Mouse (Mus musculus) cerebellum, postnatal 4 days (tissue): Measurements from ENCODE around the gene St8sia1.
A peak's percentile ranks its signal among the peaks of the same experiment; 100 is the strongest.

Source experiments
- DNase-seq, 2 experiments: peaks; one replicate each; pipeline ENCODE4 v3.0.0; 2022; ENCODE audit warnings: low spot score in 2 of 2, mixed read lengths in 1 of 2

Gene St8sia1

GRCm38 (mm10) chr6:142945461-142945860, 18.8 kb downstream of the St8sia1 start:
- DNase-seq, result no peak

GRCm38 (mm10) chr6:142944470-142944869, 19.8 kb downstream of the St8sia1 start:
- DNase-seq, result no peak

GRCm38 (mm10) chr6:142943419-142943818, 20.8 kb downstream of the St8sia1 start:
- no peak for DNase-seq

GRCm38 (mm10) chr6:142941596-142942381, 22.5 kb downstream of the St8sia1 start:
- DNase-seq, result no peak

GRCm38 (mm10) chr6:142941078-142941477, 23.2 kb downstream of the St8sia1 start:
- peak in 1 of 2 experiments; percentile 18 for DNase-seq

GRCm38 (mm10) chr6:142938549-142939345, 25.5 kb downstream of the St8sia1 start:
- peak in 1 of 2 experiments; percentile 60 for DNase-seq

GRCm38 (mm10) chr6:142938074-142938473, 26.2 kb downstream of the St8sia1 start:
- DNase-seq, result no peak

GRCm38 (mm10) chr6:142932582-142932981, 31.7 kb downstream of the St8sia1 start:
- no peak for DNase-seq

GRCm38 (mm10) chr6:142932144-142932543, 32.1 kb downstream of the St8sia1 start:
- no peak for DNase-seq

- DNase-seq, result no peak
Measured at GRCm38 (mm10) chr6:142928551-142929309, 35.5 kb downstream of the St8sia1 start.

GRCm38 (mm10) chr6:142926901-142927605, 37.2 kb downstream of the St8sia1 start:
- no peak for DNase-seq

GRCm38 (mm10) chr6:142925921-142926320, 38.3 kb downstream of the St8sia1 start:
- DNase-seq, result no peak

- no peak for DNase-seq
Measured at GRCm38 (mm10) chr6:142925374-142925773, 38.9 kb downstream of the St8sia1 start.

- DNase-seq, result no peak
Measured at GRCm38 (mm10) chr6:142920901-142921300, 43.4 kb downstream of the St8sia1 start.

- DNase-seq, result no peak
Measured at GRCm38 (mm10) chr6:142918691-142919090, 45.6 kb downstream of the St8sia1 start.

- DNase-seq, result no peak
Measured at GRCm38 (mm10) chr6:142917471-142917901, 46.8 kb downstream of the St8sia1 start.

- DNase-seq, result no peak
Measured at GRCm38 (mm10) chr6:142916271-142916941, 47.8 kb downstream of the St8sia1 start.

GRCm38 (mm10) chr6:142915464-142915863, 48.8 kb downstream of the St8sia1 start:
- no peak for DNase-seq

GRCm38 (mm10) chr6:142914676-142915075, 49.6 kb downstream of the St8sia1 start:
- DNase-seq, result no peak

- DNase-seq, result no peak
Measured at GRCm38 (mm10) chr6:142911263-142911662, 53.0 kb downstream of the St8sia1 start.

- no peak for DNase-seq
Measured at GRCm38 (mm10) chr6:142910721-142911120, 53.5 kb downstream of the St8sia1 start.
